Mouse (Mus musculus) heart, embryonic 13.5 days (tissue): Measurements from ENCODE around the gene Nprl3. TPM values are rescaled to one million over a fixed set of nuclear protein-coding genes. Genes with fewer than 3 reads are reported as not detected.
"Not testable (repeated sequence)": the region's sequence is repeated elsewhere in the genome, so short reads cannot be mapped to it uniquely, and the experiment has no call there.

Source experiments
- ATAC-seq: fragments of 200-750 bp; cut with Nextera tagmentation; 2 replicates; pipeline ENCODE4 v1.8.0; 2017; ENCODE audit warnings: moderate TSS enrichment; ENCODE audit not compliant: insufficient number of reproducible peaks, low FRiP score, low TSS enrichment; ENCODE audit errors: extremely low read depth
- H3K27ac ChIP-seq: fragments of 300-500 bp; sonication (generic); replicated peaks from 2 replicates; pipeline ENCODE4 v1.5.1; 2015; ENCODE audit warnings: moderate library complexity, mild to moderate bottlenecking, inconsistent platforms
- H3K27me3 ChIP-seq: fragments of 300-500 bp; sonication (generic); replicated peaks from 2 replicates; pipeline ENCODE4 v1.6.1; 2015; ENCODE audit warnings: mild to moderate bottlenecking, inconsistent platforms
- H3K36me3 ChIP-seq: fragments of 300-500 bp; sonication (generic); 2 replicates; pipeline ENCODE4 v1.6.1; 2015; ENCODE audit warnings: mild to moderate bottlenecking, inconsistent platforms
- H3K4me1 ChIP-seq: fragments of 300-500 bp; sonication (generic); 2 replicates; pipeline ENCODE4 v1.6.1; 2015; ENCODE audit warnings: inconsistent platforms
- H3K4me2 ChIP-seq: fragments of 300-500 bp; sonication (generic); 2 replicates; pipeline ENCODE4 v1.6.1; 2015; ENCODE audit warnings: inconsistent platforms, mild to moderate bottlenecking, moderate library complexity
- H3K4me3 ChIP-seq: fragments of 300-500 bp; sonication (generic); 2 replicates; pipeline ENCODE4 v1.5.1; 2015; ENCODE audit warnings: moderate library complexity, mild to moderate bottlenecking, inconsistent platforms
- H3K9ac ChIP-seq: fragments of 300-500 bp; sonication (generic); 2 replicates; pipeline ENCODE4 v1.6.1; 2015; ENCODE audit warnings: inconsistent platforms, mild to moderate bottlenecking, moderate library complexity
- H3K9me3 ChIP-seq: fragments of 300-500 bp; sonication (generic); 2 replicates; pipeline ENCODE4 v1.6.1; 2016; ENCODE audit warnings: inconsistent platforms
- WGBS: fragments of 180-500 bp; shearing (Covaris S2); methylation state at CpG from one replicate; pipeline ENCODE4 v1.1.7; 2015; ENCODE audit warnings: mixed read lengths; 5-methylcytosine and 5-hydroxymethylcytosine counted together
- polyA plus RNA-seq: library from polyadenylated mRNA; unstranded; fragments of >200 nt; fragmentation: Nextera tagmentation; extraction: Ambion mirVana; gene quantifications from 2 replicates; pipeline ENCODE4 v1.2.1, GENCODE M21; 2015

Nprl3 gene
- polyA plus RNA-seq, 1 experiment from 2014 or later: 34.9 TPM

DNA sequence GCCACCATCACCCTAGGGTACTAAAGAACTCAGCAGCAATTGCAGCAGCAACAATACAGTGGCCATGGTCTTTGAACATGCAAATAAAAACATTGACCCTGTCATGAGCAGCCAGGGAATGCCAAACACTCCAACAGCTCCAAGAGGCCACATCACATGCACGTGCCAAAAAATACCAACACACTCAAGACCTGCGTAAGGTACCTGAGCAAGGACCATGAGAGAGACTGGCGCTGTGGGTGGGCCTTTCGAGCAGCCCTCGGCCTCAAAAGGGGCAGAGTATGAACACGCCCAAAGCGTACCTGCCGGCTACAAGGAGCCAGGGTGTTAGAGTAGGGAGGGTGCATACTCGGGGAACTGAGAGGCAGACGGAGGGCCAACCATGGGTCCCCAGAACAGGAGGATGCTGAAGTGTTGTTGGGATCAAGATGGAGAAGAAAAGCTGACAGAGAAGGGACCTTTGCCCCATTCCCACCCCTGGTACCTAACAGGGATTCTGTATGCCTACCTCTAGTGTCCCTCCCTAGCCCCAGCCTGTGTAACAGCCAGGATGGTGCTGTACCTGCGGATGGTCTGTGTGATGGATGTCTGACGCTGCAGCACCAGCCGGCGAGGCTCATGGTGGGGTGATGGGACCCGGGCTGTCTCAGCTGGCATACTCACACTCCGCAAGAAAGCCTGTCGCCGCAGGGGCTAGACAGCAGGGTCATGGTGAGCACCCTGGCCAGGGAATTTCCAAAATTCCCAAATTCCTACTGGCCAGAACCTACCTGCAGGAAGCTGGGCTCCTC is 51.9 kb downstream of the Nprl3 start:
- H3K27ac ChIP-seq: no peak overlapping the region
- H3K4me3 ChIP-seq: no peak overlapping the region
- H3K9ac ChIP-seq: no peak overlapping the region
- 89% methylated on average over 18 of the region's 18 CpGs for WGBS
- peaks cover 36% of the 10 kb centered on the region for H3K4me1 ChIP-seq
- no peak overlapping the region for H3K4me2 ChIP-seq
- H3K36me3 ChIP-seq: peaks cover 61% of the 10 kb centered on the region
- no peaks in the 10 kb centered on the region for H3K27me3 ChIP-seq
- ATAC-seq: no peak
- no peaks in the 10 kb centered on the region for H3K9me3 ChIP-seq

- no peak overlapping the region for H3K27ac ChIP-seq
- WGBS: 85% methylated on average over 9 of the region's 9 CpGs
- no peak overlapping the region for H3K9ac ChIP-seq
- H3K4me2 ChIP-seq: no peak overlapping the region
- H3K9me3 ChIP-seq: no peaks in the 10 kb centered on the region
- H3K4me3 ChIP-seq: no peak overlapping the region
- no peak for ATAC-seq
- H3K36me3 ChIP-seq: peaks cover 85% of the 10 kb centered on the region
- no peaks in the 10 kb centered on the region for H3K27me3 ChIP-seq
- H3K4me1 ChIP-seq: peaks cover 10% of the 10 kb centered on the region
Measured at GRCm38 (mm10) chr11:32210623-32211022, 56.9 kb downstream of the Nprl3 start.

GRCm38 (mm10) chr11:32205058-32205873 is 62.2 kb downstream of the Nprl3 start, which contains the start of gene Snrnp25:
Gene Snrnp25 (plus strand): TSS chr11:32205415.
- Histone ChIP-seq H3K36me3 (peaks cover 31% of the 10 kb centered on the region), H3K4me2 (peak within 1 kb of the TSS; percentile 92), H3K27ac (peak within 1 kb of the TSS; percentile 54), H3K4me1 (peaks cover 19% of the 10 kb centered on the region), H3K4me3 (peak within 1 kb of the TSS; percentile 83), H3K9ac (peak within 1 kb of the TSS; percentile 90), H3K9me3 (no peaks in the 10 kb centered on the region), H3K27me3 (peaks cover 13% of the 10 kb centered on the region; the same call in 1 of the 2 replicates)
- peak; percentile 100 for ATAC-seq
- under 1% methylated on average over 52 of the region's 52 CpGs for WGBS

GRCm38 (mm10) chr11:32201922-32202685 is 65.4 kb downstream of the Nprl3 start:
- Histone ChIP-seq H3K4me1 (peaks cover 27% of the 10 kb centered on the region), H3K9ac (no peak overlapping the region), H3K4me2 (no peak overlapping the region), H3K27me3 (peaks cover 21% of the 10 kb centered on the region; the same call in 1 of the 2 replicates), H3K36me3 (no peaks in the 10 kb centered on the region), H3K9me3 (no peaks in the 10 kb centered on the region), H3K27ac (no peak overlapping the region), H3K4me3 (no peak overlapping the region)
- no peak for ATAC-seq
- 66% methylated on average over 11 of the region's 11 CpGs for WGBS

DNA sequence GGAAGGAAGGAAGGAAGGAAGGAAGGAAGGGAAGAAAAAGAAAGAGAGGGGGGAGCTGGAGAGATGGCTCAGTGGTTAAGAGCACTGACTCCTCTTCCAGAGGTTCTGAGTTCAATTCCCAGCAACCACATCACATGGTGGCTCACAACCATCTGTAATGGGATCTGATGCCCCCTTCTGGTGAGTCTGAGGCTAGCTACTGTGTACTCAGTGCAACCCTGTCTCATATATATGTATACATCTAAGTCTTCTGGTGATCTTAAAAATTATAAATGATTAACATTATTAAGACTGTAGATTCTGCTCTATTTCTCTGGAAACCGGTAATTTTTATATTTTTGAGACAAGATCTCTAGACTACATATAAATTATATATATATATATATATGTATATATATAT is 66.5 kb downstream of the Nprl3 start:
- H3K9me3 ChIP-seq, H3K36me3 ChIP-seq, H3K4me3 ChIP-seq, H3K4me2 ChIP-seq, H3K27ac ChIP-seq, H3K9ac ChIP-seq, ATAC-seq: not testable (repeated sequence)
- peaks cover 20% of the 10 kb centered on the region for H3K4me1 ChIP-seq
- H3K27me3 ChIP-seq: peaks cover 30% of the 10 kb centered on the region; the same call in 1 of the 2 replicates
- 41% methylated on average over 1 of the region's 1 CpGs for WGBS

DNA sequence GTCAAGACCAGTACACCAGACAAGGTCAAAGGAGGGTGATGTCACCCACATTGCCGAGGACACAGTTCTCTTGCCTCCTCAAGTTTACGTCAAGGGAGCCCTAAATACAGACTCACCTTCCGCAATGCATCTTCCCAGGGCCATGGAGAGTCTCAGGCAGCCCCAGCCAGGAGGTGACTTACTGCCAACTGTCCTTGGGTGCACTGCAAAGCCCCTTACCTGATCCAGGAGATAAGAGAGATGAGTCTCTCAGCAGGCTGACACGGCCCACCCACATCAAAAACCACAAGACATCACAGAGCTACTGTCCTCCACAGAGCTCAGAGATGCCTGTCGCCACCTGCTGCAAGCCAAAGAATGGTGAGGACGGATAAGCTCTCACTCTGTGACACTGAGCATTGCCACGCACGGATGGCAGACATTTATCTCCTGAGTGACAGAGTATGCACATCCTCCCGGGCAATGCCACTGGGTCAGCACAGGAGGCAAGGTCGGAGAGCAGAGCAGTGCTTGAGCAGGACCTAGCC is 67.4 kb downstream of the Nprl3 start, which contains the start of gene Il9r:
TSS of gene Il9r (minus strand) at position 205 of the 527 bp plus-strand sequence.
- no peak within 1 kb of the TSS for H3K4me3 ChIP-seq
- peaks cover 15% of the 10 kb centered on the region for H3K4me1 ChIP-seq
- ATAC-seq: no peak
- peaks cover 35% of the 10 kb centered on the region for H3K27me3 ChIP-seq
- no peak within 1 kb of the TSS for H3K4me2 ChIP-seq
- 29% methylated on average over 10 of the region's 10 CpGs for WGBS
- H3K9ac ChIP-seq: no peak within 1 kb of the TSS
- no peak within 1 kb of the TSS for H3K27ac ChIP-seq
- no peaks in the 10 kb centered on the region for H3K36me3 ChIP-seq
- no peaks in the 10 kb centered on the region for H3K9me3 ChIP-seq

DNA sequence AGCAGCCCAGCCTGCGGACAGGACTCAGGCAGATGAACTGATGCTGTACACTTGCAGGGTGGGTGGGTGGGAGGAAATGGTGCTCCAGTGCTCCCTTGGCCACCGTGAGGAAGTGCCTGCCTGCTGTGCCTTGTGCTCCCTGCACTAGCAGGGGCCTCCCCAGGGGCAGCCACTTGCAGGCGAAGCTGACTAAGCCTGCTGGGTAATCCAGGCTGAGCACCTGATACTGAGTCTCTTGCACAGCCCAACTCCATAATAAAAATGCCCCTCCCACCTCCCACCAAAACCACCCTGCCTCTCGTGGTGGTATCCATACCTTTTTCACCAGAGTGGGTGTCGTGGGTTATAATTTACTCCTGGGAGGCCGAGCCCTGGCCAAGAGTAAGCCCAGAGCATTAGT is 68.3 kb downstream of the Nprl3 start:
- Histone ChIP-seq H3K9me3 (no peaks in the 10 kb centered on the region), H3K9ac (no peak overlapping the region), H3K27ac (no peak overlapping the region), H3K36me3 (no peaks in the 10 kb centered on the region), H3K27me3 (peaks cover 44% of the 10 kb centered on the region), H3K4me2 (no peak overlapping the region), H3K4me1 (peaks cover 9% of the 10 kb centered on the region), H3K4me3 (no peak overlapping the region)
- ATAC-seq: no peak; the same call in 1 of the 2 replicates
- 44% methylated on average over 6 of the region's 6 CpGs for WGBS

GRCm38 (mm10) chr11:32198256-32198955 is 69.1 kb downstream of the Nprl3 start:
- H3K4me1 ChIP-seq: peaks cover 9% of the 10 kb centered on the region
- no peak for ATAC-seq
- H3K9ac ChIP-seq: no peak overlapping the region
- no peaks in the 10 kb centered on the region for H3K36me3 ChIP-seq
- no peaks in the 10 kb centered on the region for H3K9me3 ChIP-seq
- WGBS: 63% methylated on average over 14 of the region's 14 CpGs
- H3K27ac ChIP-seq: no peak overlapping the region
- H3K4me3 ChIP-seq: no peak overlapping the region
- no peak overlapping the region for H3K4me2 ChIP-seq
- H3K27me3 ChIP-seq: peaks cover 45% of the 10 kb centered on the region

GRCm38 (mm10) chr11:32197766-32198165 is 69.7 kb downstream of the Nprl3 start:
- no peaks in the 10 kb centered on the region for H3K9me3 ChIP-seq
- no peak overlapping the region for H3K4me3 ChIP-seq
- 53% methylated on average over 3 of the region's 3 CpGs for WGBS
- no peak for ATAC-seq
- no peak overlapping the region for H3K27ac ChIP-seq
- peaks cover 39% of the 10 kb centered on the region for H3K27me3 ChIP-seq
- peaks cover 9% of the 10 kb centered on the region for H3K4me1 ChIP-seq
- no peak overlapping the region for H3K4me2 ChIP-seq
- H3K9ac ChIP-seq: no peak overlapping the region
- no peaks in the 10 kb centered on the region for H3K36me3 ChIP-seq

- no peak overlapping the region for H3K4me3 ChIP-seq
- H3K9ac ChIP-seq: no peak overlapping the region
- H3K27me3 ChIP-seq: peaks cover 37% of the 10 kb centered on the region
- peaks cover 11% of the 10 kb centered on the region for H3K4me1 ChIP-seq
- H3K36me3 ChIP-seq: no peaks in the 10 kb centered on the region
- WGBS: 73% methylated on average over 6 of the region's 6 CpGs
- H3K27ac ChIP-seq: no peak overlapping the region
- H3K4me2 ChIP-seq: no peak overlapping the region
- H3K9me3 ChIP-seq: no peaks in the 10 kb centered on the region
- ATAC-seq: no peak
Measured at GRCm38 (mm10) chr11:32196727-32197126, 70.8 kb downstream of the Nprl3 start.
